Mouse (Mus musculus) ES-Bruce4 (cell line): ENCODE measurements at regions not wholly inside any gene's neighbourhood (a gene's known extent, or its start where the extent isn't known, plus 50 kb on each side); places are given as distances from the start of the nearest gene placed in this dataset.

Source experiments
- CTCF ChIP-seq: IDR thresholded peaks from one replicate; pipeline ENCODE4 v1.8.1; 2011; ENCODE audit warnings: low read depth, low read length
- EP300 ChIP-seq: IDR thresholded peaks from 2 replicates; pipeline ENCODE4 v1.6.1; 2011; ENCODE audit warnings: low read depth, low read length; ENCODE audit not compliant: insufficient read depth

DNA sequence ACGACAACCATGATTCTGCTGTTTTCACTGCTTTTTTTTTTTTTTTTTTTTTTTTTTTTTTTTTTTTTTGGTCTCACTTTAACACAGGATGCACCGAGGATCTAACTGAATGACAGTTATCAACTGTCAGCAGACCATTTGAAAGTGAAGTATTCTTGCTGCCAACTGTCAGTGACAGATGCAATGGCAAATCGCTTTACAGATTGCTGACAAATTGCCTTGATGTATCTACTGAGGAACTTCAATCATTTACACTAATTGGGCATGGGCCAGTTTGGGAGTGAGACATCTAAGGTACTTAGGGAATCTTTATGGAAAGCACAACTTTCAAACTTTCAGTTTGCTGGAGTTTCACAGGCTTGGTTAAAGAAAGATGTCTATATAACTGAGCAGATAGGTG is 395.3 kb downstream of the Frk start:
- no peak for TF ChIP-seq CTCF
- no peak for TF ChIP-seq EP300
